Mouse (Mus musculus) CD4-positive, CD25-positive, alpha-beta regulatory T cell, adult 4 months (primary cell): ENCODE data around the gene Gm5901. TPM values are rescaled to one million over a fixed set of nuclear protein-coding genes. Genes with fewer than 3 reads are reported as not detected.
A peak's percentile ranks its signal among the peaks of the same experiment; 100 is the strongest.
"Not testable (repeated sequence)": the region's sequence is repeated elsewhere in the genome, so short reads cannot be mapped to it uniquely, and the experiment has no call there.

Source experiments
- ATAC-seq: one replicate; pipeline ENCODE4 v1.8.0; 2017
- polyA plus RNA-seq, 2 experiments: library from polyadenylated mRNA; unstranded; fragments of 100-300 nt; shearing (Covaris generic); gene quantifications; one replicate each; pipeline ENCODE4 v1.2.1; 2017

The Gm5901 gene
- not detected for polyA plus RNA-seq

GRCm38 (mm10) chr7:105374866-105375265, at the start of gene Gm5901:
Gene Gm5901, plus strand, starts transcription at chr7:105375038.
- ATAC-seq = no peak

DNA sequence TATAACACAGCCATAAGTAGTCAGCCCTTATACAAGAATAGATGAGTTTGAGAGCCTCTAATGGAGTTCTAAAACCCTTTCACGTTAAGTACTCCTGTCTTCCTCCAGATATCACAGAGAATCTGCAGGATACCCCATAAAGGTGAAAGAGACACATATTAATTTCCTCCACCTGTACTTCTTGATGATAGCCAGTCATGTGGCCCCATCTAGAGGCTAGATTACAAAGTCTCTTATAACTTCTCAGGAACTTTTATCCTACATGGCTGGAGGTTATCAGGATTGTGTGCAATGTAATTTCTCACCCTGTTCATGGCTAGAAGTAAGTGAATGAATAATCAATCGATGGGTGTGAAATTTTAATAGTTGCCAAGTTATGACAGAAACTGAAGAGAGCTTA, 49.5 kb upstream of the Gm5901 start:
- no peak for ATAC-seq

- no peak for ATAC-seq
Measured at GRCm38 (mm10) chr7:105334004-105334403, 40.8 kb upstream of the Gm5901 start, which contains the start of gene Olfr690. Gene Olfr690, minus strand, starts transcription at chr7:105334104.

DNA sequence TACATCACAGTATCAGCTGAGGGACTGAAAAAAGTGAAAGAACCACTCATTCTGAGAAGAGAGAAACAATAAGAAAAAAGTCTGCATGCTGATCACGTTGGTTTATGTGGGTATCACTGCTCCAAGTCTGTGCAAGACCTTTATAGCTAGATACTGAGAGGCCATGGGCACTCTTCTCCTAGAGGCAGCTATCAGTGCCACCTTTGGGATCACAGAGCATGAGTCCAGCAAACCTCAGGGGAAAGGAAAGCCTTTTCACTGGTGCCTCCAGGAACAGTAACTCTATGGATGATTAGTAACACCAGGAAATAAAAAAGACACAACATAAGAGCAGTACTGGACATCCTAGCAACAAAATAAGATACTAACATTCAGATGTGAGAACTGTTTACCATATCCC, 32.7 kb upstream of the Gm5901 start, which contains the start of gene Olfr691:
Olfr691 (minus strand) TSS at position 101 of the 400 bp plus-strand sequence.
- ATAC-seq = no peak

GRCm38 (mm10) chr7:105342752-105343151, 32.1 kb upstream of the Gm5901 start:
- ATAC-seq = no peak

GRCm38 (mm10) chr7:105356064-105356463, 18.8 kb upstream of the Gm5901 start:
- not testable (repeated sequence) for ATAC-seq

GRCm38 (mm10) chr7:105356487-105356886, 18.4 kb upstream of the Gm5901 start:
- ATAC-seq = not testable (repeated sequence)

DNA sequence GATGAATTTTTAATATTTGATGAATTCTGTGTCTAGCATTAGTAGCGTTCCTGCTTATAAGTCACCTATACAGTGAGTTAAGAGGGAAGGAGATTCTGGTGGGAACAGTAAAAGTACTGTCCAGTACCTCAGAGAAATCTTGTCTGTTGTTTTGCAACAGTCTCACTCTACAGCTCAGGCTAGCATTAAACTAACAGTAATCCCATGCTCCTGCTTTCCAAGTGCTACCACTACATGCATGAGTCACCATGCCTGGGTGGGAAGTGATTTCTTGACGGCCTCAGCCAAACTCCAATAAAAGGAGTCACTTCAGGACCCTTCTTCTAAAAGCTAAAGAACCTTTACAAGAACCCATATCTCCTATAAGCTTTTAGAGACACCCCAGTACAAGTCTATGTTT, 13.1 kb upstream of the Gm5901 start:
- no peak for ATAC-seq

DNA sequence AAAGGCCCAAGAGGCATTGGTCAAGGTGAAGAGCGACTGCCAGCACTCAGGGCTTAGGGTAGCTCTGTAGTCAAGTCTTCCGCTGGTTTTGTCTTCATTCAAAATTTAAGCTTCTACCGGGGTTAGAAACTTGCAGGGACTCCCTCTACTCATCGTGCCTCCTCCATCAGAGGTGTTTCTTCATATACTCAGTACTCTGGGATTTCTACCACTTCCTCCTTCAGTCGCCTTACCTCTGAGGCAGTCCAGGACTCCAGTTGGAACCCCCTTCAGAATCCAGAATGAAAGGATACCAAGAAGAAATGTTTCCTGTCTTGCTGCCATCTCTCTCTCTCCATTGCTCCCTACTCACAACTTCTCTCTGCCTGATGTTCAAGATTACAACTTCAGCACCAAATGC, 7.6 kb upstream of the Gm5901 start:
- ATAC-seq = no peak

- no peak for ATAC-seq
Measured at GRCm38 (mm10) chr7:105367930-105368329, 6.9 kb upstream of the Gm5901 start, which contains the start of gene Olfr692. Gene Olfr692, plus strand, starts transcription at chr7:105368230.

DNA sequence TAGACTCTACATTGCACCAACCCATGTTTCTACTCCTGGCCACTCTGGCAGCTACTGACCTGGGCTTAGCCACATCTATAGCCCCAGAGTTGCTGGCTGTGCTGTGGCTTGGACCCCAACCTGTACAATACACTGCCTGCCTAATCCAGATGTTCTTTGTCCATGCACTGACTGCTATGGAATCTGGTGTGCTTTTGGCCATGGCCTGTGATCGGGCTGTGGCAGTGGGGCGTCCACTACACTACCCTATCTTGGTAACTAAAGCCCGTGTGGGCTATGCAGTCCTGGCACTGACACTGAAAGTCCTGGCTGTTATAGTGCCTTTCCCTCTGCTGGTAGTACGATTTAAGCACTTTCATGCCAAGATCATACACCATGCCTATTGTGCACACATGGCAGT, 6.3 kb upstream of the Gm5901 start:
- ATAC-seq = no peak

GRCm38 (mm10) chr7:105372912-105373311, 1.9 kb upstream of the Gm5901 start:
- ATAC-seq = no peak

DNA sequence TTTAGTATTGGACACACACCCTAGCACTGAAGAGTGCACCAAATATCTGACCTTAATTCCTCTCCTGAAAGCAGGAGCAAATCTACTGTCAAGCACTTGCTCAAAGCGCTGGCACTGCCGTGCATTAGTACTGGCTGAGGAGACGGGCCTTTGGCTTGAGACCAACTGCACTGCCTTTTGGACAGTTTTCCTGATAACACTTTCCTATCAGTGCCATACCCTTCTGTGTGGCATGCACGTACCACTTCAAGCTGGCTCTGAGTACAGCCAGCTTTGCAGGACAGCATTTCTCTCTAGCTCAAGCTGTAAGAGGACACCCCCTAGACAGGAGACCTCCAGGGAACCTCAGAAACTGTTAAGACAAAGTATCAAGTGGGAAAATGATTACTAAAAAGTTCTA, 1.3 kb upstream of the Gm5901 start:
- no peak for ATAC-seq

DNA sequence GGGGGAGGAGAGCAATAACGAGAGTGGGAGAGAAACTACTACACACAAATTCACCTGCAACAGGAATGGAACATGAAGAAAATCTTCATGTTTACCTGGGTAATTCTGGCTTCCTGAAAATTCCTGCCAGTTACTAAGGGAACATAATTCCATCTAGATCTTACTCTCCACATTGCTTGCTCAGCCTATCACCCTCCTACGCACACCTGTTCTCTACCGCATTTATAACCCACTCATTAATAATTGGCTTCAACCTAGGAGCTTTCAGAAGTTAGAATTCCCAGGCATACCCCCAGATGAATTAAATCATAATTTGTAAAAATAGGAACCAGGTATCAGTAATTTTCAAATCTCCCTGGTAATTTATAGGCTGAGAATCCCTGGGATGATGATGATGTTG, 862 bp upstream of the Gm5901 start:
- no peak for ATAC-seq

GRCm38 (mm10) chr7:105380329-105380728, 5.5 kb downstream of the Gm5901 start:
- ATAC-seq = no peak

GRCm38 (mm10) chr7:105387696-105388095, 12.9 kb downstream of the Gm5901 start:
- ATAC-seq = no peak

GRCm38 (mm10) chr7:105390236-105390635, 15.4 kb downstream of the Gm5901 start:
- ATAC-seq = no peak

- ATAC-seq = no peak
Measured at GRCm38 (mm10) chr7:105394606-105395005, 19.8 kb downstream of the Gm5901 start.

DNA sequence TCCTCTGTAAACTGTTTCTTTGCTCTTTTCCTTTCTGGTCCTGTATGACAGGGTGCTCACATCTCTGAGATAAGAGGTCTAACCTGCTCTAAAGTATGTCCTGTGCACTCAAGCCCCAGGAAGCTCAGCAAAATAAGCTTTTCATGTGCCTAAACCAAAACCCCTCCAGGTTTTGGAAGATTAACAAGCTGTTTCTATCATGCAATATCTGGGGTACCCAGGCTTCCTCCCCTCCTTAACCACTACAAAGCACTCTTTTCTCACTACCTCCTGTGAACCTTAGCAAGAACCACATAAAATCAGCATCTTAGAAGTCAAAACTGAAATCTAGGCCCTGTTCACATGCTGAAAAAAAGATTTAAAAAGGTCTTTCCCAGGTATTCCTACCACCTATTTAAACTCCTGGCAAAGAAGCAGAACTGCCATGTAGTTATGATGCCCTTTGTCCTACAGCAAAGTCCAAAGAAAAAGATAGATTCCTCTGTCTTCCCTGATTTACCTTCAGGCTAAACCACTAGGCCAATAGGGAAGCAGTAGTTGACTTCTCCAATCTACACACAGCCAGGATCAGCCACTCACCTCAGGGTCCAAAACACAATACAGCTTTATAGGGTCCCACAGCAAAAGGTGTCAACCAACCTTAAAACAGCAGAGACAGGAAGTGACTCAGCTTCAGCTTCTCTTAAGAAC, 20.4 kb downstream of the Gm5901 start:
- ATAC-seq = no peak

DNA sequence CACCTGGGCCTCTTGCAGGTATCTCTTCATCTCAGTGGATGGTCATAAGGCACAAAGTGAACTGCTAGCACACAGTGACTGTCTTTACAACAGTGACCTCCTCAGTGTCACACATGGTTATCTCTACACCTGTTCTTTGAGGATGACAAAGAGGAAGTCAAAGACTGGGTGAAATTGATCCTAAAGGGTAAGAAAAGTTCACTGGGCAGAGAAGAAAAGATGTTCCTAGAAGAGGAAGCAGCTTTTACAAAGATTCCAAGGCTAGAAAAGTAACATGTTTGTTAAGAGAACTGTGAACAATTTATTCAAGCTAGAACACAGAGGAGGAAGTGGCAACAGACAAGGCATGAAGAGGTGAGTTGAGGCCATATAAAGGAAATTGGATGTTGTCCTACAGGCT, 21.3 kb downstream of the Gm5901 start:
- no peak for ATAC-seq

DNA sequence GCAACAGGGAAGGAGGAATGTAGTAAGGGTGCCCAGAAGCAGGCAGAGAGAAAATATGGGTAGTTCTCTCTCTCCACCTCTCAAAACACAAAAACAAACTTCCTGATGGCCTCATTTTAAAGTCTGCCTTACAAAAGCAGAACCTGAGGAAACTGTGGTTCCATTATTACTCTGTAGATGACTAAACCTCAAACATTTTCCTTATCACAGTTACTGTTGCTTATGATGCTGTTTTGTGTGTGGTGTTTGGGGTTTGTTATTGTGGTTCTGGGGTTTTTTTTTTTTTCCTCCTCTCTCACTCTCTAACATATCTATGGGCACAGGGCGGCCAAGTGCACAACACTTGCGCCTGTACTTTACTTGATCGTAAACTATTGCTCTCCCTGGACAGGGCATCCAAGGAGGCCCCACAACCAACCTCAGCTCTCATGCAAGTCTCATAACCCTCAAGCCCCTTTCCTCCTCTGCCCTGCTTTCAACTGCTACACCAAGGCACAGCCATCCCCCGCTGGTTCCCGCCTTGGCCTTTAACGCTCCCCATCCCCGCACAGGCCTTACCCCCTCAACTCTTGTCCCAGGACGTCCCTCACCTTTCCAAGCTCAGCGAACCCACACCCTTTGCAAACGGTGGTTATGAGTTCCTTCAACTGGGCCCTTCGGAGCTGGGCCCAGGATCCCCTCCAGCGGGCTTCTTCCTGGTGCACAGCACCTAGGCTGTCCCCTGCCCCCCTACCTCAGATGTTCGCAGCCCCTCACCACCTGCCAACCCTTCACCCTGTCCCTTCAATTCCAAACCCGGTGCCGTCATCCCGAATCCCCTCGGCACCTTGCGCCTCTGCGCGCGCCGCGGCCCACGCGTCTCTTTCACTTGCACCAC, 24.5 kb downstream of the Gm5901 start:
- no peak for ATAC-seq

DNA sequence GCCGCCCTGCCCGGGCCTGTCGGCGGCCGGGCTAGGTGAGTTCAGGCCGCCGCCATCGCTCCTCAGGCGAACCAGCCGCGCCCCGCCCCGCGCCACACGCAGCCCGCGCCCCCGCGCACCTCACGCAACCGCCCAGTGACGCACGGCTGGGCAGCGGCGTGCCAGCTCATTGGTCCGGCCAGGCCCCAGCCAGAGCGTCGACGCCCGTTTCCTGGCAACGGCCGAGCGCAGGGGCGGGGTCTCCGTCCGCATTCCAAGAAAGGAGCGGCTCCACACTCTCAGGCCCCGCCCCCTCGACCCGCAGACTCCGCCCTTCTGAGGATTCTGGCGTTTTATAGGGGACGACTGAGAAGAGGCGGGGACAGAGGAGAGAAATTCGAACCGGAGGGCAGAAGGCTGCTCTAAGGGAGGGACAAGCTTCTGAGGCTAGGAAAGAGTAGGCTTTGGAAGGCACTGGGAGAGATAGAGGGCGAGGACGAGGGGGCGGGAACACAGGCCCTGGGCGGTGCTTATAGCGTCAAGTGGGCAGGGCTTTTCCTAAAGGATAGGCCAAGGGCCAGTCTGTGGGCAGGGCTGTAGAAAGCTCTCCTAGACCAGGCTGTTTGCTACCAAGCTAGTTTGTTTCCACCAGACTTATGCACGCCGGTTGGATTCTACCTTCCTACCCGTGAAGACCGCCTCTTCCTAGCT, 25.2 kb downstream of the Gm5901 start, which contains the start of gene Fam160a2:
Fam160a2 (minus strand) TSS at position 120 of the 690 bp plus-strand sequence.
- ATAC-seq = peak; percentile 93

GRCm38 (mm10) chr7:105404268-105404667, 29.4 kb downstream of the Gm5901 start, which contains the start of gene Cnga4:
Gene Cnga4, plus strand, starts transcription at chr7:105404568.
- ATAC-seq = no peak
